Comparison of ENCODE assay signal across 8 mouse cellular contexts in the genomic region with DNA sequence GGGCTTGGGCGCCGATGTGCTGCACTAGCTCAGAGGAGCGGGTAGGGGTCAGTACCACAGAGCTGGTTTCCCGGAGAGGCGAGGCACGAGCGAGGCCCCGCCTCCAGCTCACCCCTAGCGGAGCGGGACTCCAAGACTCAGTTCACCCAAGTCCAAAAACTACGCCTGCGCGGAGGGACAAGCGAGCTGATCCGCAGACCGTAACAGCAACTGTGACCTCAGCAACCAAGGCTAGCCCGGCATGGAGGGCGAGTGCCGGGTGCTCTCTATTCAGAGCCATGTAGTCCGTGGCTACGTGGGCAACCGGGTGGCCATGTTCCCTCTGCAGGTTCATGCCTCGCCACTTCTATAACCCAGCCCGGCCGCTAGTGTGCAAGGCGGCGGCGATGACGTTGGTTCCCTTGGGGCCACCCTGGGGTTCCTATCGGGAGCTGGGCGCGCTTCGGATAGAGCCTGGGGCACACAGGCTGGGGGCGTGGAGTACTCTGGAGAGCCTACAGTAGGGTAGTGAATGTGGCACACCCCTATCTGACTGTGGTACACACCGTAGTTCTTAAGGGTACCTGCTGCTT. TPM values are rescaled to one million over a fixed set of nuclear protein-coding genes. Genes with fewer than 3 reads are reported as not detected.
DNase-seq lines count a peak whose midpoint lies in the region; ATAC-seq and TF ChIP-seq lines count a peak whose summit lies in the region.

No protein-coding gene starts in this region.

- no peak overlapping the region for H3K27ac ChIP-seq in left cerebral cortex, adult 2 months
- H3K27ac ChIP-seq in lung, embryonic 16.5 days (ENCODE audit: low read length), result no peak overlapping the region

- no peaks in the 10 kb centered on the region for H3K36me3 ChIP-seq in lung, embryonic 16.5 days (ENCODE audit: control insufficient read depth, insufficient read depth, low read length)

- intact Hi-C loops in left cerebral cortex, adult 2 months (cut with DNase I), result no loop called here
- intact Hi-C loops in left cerebral cortex, postnatal 36 days (cut with DNase I), result no loop called here

- ATAC-seq in lung, embryonic 16.5 days (ENCODE audit: low read depth), result peak; percentile 94

- WGBS in lung, embryonic 16.5 days, result 1% methylated on average over 35 of the region's 35 CpGs

- H3K4me2 ChIP-seq in lung, embryonic 16.5 days (ENCODE audit: low read depth, low read length), result peak overlapping the region; percentile 95

- H3K9me3 ChIP-seq in lung, embryonic 16.5 days (ENCODE audit: control insufficient read depth, low read length), result no peaks in the 10 kb centered on the region

- H3K27me3 ChIP-seq in lung, embryonic 16.5 days (ENCODE audit: control insufficient read depth, insufficient read depth, low read depth, low read length), result no peaks in the 10 kb centered on the region

- no peak for DNase-seq in left cerebral cortex, adult 2 months (ENCODE audit: extremely low spot score in 1 of 2, low spot score in 2 of 2)
- no peak for DNase-seq in left cerebral cortex, adult 18-20 months (ENCODE audit: low spot score in 2 of 2)
- peak; percentile 77 for DNase-seq in c-Kit-positive CD71-positive TER-119-negative erythroid progenitor cells, embryonic 14.5 days (ENCODE audit: low read depth)
- DNase-seq in forelimb bud, embryonic 11.5 days (ENCODE audit: low read depth, low spot score), result peak; percentile 80
- peak; percentile 66 for DNase-seq in kidney, adult 18-20 months
- peak; percentile 65 for DNase-seq in ovary, postnatal 36 days (ENCODE audit: low spot score)
- no peak for DNase-seq in left cerebral cortex, postnatal 36 days (ENCODE audit: low spot score in 2 of 2)

- peak overlapping the region; percentile 63 for H3K9ac ChIP-seq in lung, embryonic 16.5 days (ENCODE audit: low read length)

- peaks cover 8% of the 10 kb centered on the region for H3K4me1 ChIP-seq in lung, embryonic 16.5 days (replicated peaks; ENCODE audit: control insufficient read depth, insufficient read depth, low read length)

- peak; percentile 17; the same call in 1 of the 2 replicates for TF ChIP-seq CTCF in left cerebral cortex, adult 2 months (IDR thresholded peaks at IDR 0.05)

- H3K4me3 ChIP-seq in left cerebral cortex, adult 2 months, result peak overlapping the region; percentile 55
- peak overlapping the region; percentile 61 for H3K4me3 ChIP-seq in lung, embryonic 16.5 days (ENCODE audit: low read length)

RNA-seq across cellular contexts. Expression of gene Pdxk, which starts 17.2 kb away (rescaled TPM):
- 100 to 1,000 TPM; 114 to 118 TPM for total RNA-seq in left cerebral cortex, adult 2 months (2021)
- 100 to 1,000 TPM; 124 to 128 TPM for total RNA-seq in left cerebral cortex, adult 18-20 months (2021)
- polyA plus RNA-seq in lung, embryonic 16.5 days (2015; fragmentation: Nextera tagmentation; extraction: Ambion mirVana), result 7.3 and 8.0 TPM in 2 replicates
- 100 to 1,000 TPM; 114 to 120 TPM for total RNA-seq in left cerebral cortex, postnatal 36 days (2021)

RNA-seq across cellular contexts. Expression of gene Olfr1358, which starts 35.2 kb away (rescaled TPM):
- not detected for total RNA-seq in left cerebral cortex, adult 2 months (2021)
- total RNA-seq in left cerebral cortex, adult 18-20 months (2021), result not detected
- polyA plus RNA-seq in lung, embryonic 16.5 days (2015; fragmentation: Nextera tagmentation; extraction: Ambion mirVana), result not detected in 2 replicates
- not detected for total RNA-seq in left cerebral cortex, postnatal 36 days (2021)

RNA-seq across cellular contexts. Expression of gene Cstb, which starts 56.5 kb away (rescaled TPM):
- 10 to 100 TPM; 41.0 to 41.7 TPM for total RNA-seq in left cerebral cortex, adult 2 months (2021)
- total RNA-seq in left cerebral cortex, adult 18-20 months (2021), result 10 to 100 TPM; 38.5 to 40.4 TPM
- 240 and 270 TPM in 2 replicates for polyA plus RNA-seq in lung, embryonic 16.5 days (2015; fragmentation: Nextera tagmentation; extraction: Ambion mirVana)
- total RNA-seq in left cerebral cortex, postnatal 36 days (2021), result 10 to 100 TPM; 35.4 to 42.4 TPM

Comparison
In these comparisons a context has a peak if more than half of its experiments do, and no peak if none do; other contexts are left out.
1. DNase-seq: peak in c-Kit-positive CD71-positive TER-119-negative erythroid progenitor cells, embryonic 14.5 days (single experiment), forelimb bud, embryonic 11.5 days (single experiment), kidney, adult 18-20 months (single experiment) and ovary, postnatal 36 days (single experiment); none in left cerebral cortex, adult 2 months (0 of 2), left cerebral cortex, adult 18-20 months (0 of 2) and left cerebral cortex, postnatal 36 days (0 of 2).